Mouse (Mus musculus) midbrain, embryonic 13.5 days (tissue): Measurements from ENCODE around the gene Mfsd14a. TPM values are rescaled to one million over a fixed set of nuclear protein-coding genes. Genes with fewer than 3 reads are reported as not detected.

Experiments used
- ATAC-seq: fragments of 200-750 bp; cut with Nextera tagmentation; 2 replicates; pipeline ENCODE4 v1.8.0; 2017; ENCODE audit warnings: mild to moderate bottlenecking, moderate TSS enrichment, moderate library complexity
- H3K27ac ChIP-seq: fragments of 300-500 bp; sonication (generic); 2 replicates; pipeline ENCODE4 v1.5.1; 2015; ENCODE audit warnings: inconsistent platforms, mild to moderate bottlenecking, moderate library complexity
- H3K27me3 ChIP-seq: fragments of 300-500 bp; sonication (generic); 2 replicates; pipeline ENCODE4 v1.6.1; 2015; ENCODE audit warnings: mild to moderate bottlenecking, inconsistent platforms
- H3K36me3 ChIP-seq: fragments of 300-500 bp; sonication (generic); 2 replicates; pipeline ENCODE4 v1.6.1; 2015; ENCODE audit warnings: mild to moderate bottlenecking, inconsistent platforms
- H3K4me1 ChIP-seq: fragments of 300-500 bp; sonication (generic); replicated peaks from 2 replicates; pipeline ENCODE4 v1.6.1; 2015; ENCODE audit warnings: inconsistent platforms
- H3K4me2 ChIP-seq: fragments of 300-500 bp; sonication (generic); replicated peaks from 2 replicates; pipeline ENCODE4 v1.6.1; 2015; ENCODE audit warnings: moderate library complexity, mild to moderate bottlenecking, inconsistent platforms
- H3K4me3 ChIP-seq: fragments of 300-500 bp; sonication (generic); replicated peaks from 2 replicates; pipeline ENCODE4 v1.5.1; 2015; ENCODE audit warnings: mild to moderate bottlenecking, inconsistent platforms
- H3K9ac ChIP-seq: fragments of 300-500 bp; sonication (generic); replicated peaks from 2 replicates; pipeline ENCODE4 v1.6.1; 2015; ENCODE audit warnings: mild to moderate bottlenecking, inconsistent platforms
- H3K9me3 ChIP-seq: fragments of 300-500 bp; sonication (generic); 2 replicates; pipeline ENCODE4 v1.6.1; 2016; ENCODE audit warnings: mild to moderate bottlenecking, inconsistent platforms
- WGBS: fragments of 180-500 bp; shearing (Covaris S2); methylation state at CpG from one replicate; pipeline ENCODE4 v1.1.7; 2015; 5-methylcytosine and 5-hydroxymethylcytosine counted together
- polyA plus RNA-seq: library from polyadenylated mRNA; unstranded; fragments of >200 nt; fragmentation: Nextera tagmentation; extraction: Ambion mirVana; gene quantifications from 2 replicates; pipeline ENCODE4 v1.2.1, GENCODE M21; 2015

The Mfsd14a gene
- polyA plus RNA-seq, 1 experiment from 2014 or later = 65.4 TPM

- no peak overlapping the region for H3K27ac ChIP-seq
- H3K4me1 ChIP-seq = no peaks in the 10 kb centered on the region
- 88% methylated on average over 1 of the region's 1 CpGs for WGBS
- no peak overlapping the region for H3K4me3 ChIP-seq
- peaks cover 55% of the 10 kb centered on the region for H3K36me3 ChIP-seq
- H3K9me3 ChIP-seq = no peaks in the 10 kb centered on the region
- H3K27me3 ChIP-seq = no peaks in the 10 kb centered on the region
- ATAC-seq = no peak
- H3K9ac ChIP-seq = no peak overlapping the region
- H3K4me2 ChIP-seq = no peak overlapping the region
Observed at GRCm38 (mm10) chr3:116646387-116646786, 16.1 kb downstream of the Mfsd14a start.

GRCm38 (mm10) chr3:116642373-116642772, 20.1 kb downstream of the Mfsd14a start:
- WGBS = 94% methylated on average over 2 of the region's 2 CpGs
- no peak overlapping the region for H3K4me3 ChIP-seq
- H3K9me3 ChIP-seq = no peaks in the 10 kb centered on the region
- peaks cover 75% of the 10 kb centered on the region for H3K36me3 ChIP-seq
- no peak overlapping the region for H3K27ac ChIP-seq
- no peaks in the 10 kb centered on the region for H3K27me3 ChIP-seq
- H3K4me1 ChIP-seq = no peaks in the 10 kb centered on the region
- H3K4me2 ChIP-seq = no peak overlapping the region
- no peak for ATAC-seq
- H3K9ac ChIP-seq = no peak overlapping the region

- 95% methylated on average over 6 of the region's 6 CpGs for WGBS
- Histone ChIP-seq H3K27me3 (no peaks in the 10 kb centered on the region), H3K9me3 (no peaks in the 10 kb centered on the region), H3K27ac (no peak overlapping the region), H3K9ac (no peak overlapping the region), H3K36me3 (peaks cover 79% of the 10 kb centered on the region), H3K4me3 (no peak overlapping the region), H3K4me1 (no peaks in the 10 kb centered on the region), H3K4me2 (no peak overlapping the region)
- ATAC-seq = no peak
Observed at GRCm38 (mm10) chr3:116641811-116642371, 20.6 kb downstream of the Mfsd14a start.

- no peak for ATAC-seq
- Histone ChIP-seq H3K4me3 (no peak overlapping the region), H3K4me2 (no peak overlapping the region), H3K4me1 (no peaks in the 10 kb centered on the region), H3K27ac (no peak overlapping the region), H3K36me3 (peaks cover 81% of the 10 kb centered on the region), H3K9me3 (no peaks in the 10 kb centered on the region), H3K9ac (no peak overlapping the region), H3K27me3 (no peaks in the 10 kb centered on the region)
- 82% methylated on average over 1 of the region's 1 CpGs for whole genome bisulfite sequencing
Observed at GRCm38 (mm10) chr3:116640024-116640423, 22.5 kb downstream of the Mfsd14a start.

- H3K36me3 ChIP-seq = peaks cover 86% of the 10 kb centered on the region
- no peak overlapping the region for H3K27ac ChIP-seq
- ATAC-seq = no peak
- no peak overlapping the region for H3K9ac ChIP-seq
- no peaks in the 10 kb centered on the region for H3K4me1 ChIP-seq
- no peaks in the 10 kb centered on the region for H3K27me3 ChIP-seq
- 94% methylated on average over 7 of the region's 7 CpGs for WGBS
- no peak overlapping the region for H3K4me3 ChIP-seq
- no peaks in the 10 kb centered on the region for H3K9me3 ChIP-seq
- no peak overlapping the region for H3K4me2 ChIP-seq
Observed at GRCm38 (mm10) chr3:116638572-116638971, 23.9 kb downstream of the Mfsd14a start.

GRCm38 (mm10) chr3:116637693-116638476, 24.6 kb downstream of the Mfsd14a start:
- Histone ChIP-seq H3K4me1 (no peaks in the 10 kb centered on the region), H3K9me3 (no peaks in the 10 kb centered on the region), H3K27me3 (no peaks in the 10 kb centered on the region), H3K9ac (no peak overlapping the region), H3K27ac (no peak overlapping the region), H3K4me2 (no peak overlapping the region), H3K36me3 (peaks cover 86% of the 10 kb centered on the region), H3K4me3 (no peak overlapping the region)
- 92% methylated on average over 9 of the region's 9 CpGs for WGBS
- ATAC-seq = no peak

GRCm38 (mm10) chr3:116635799-116636198, 26.7 kb downstream of the Mfsd14a start:
- Histone ChIP-seq H3K36me3 (peaks cover 80% of the 10 kb centered on the region), H3K4me2 (no peak overlapping the region), H3K27me3 (no peaks in the 10 kb centered on the region), H3K4me1 (no peaks in the 10 kb centered on the region), H3K4me3 (no peak overlapping the region), H3K9ac (no peak overlapping the region), H3K27ac (no peak overlapping the region), H3K9me3 (no peaks in the 10 kb centered on the region)
- 71% methylated on average over 5 of the region's 5 CpGs for WGBS
- ATAC-seq = no peak

- Histone ChIP-seq H3K27me3 (no peaks in the 10 kb centered on the region), H3K36me3 (peaks cover 73% of the 10 kb centered on the region), H3K9me3 (no peaks in the 10 kb centered on the region), H3K9ac (no peak overlapping the region), H3K4me1 (no peaks in the 10 kb centered on the region), H3K4me3 (no peak overlapping the region), H3K27ac (no peak overlapping the region), H3K4me2 (no peak overlapping the region)
- 97% methylated on average over 8 of the region's 8 CpGs for WGBS
- no peak for ATAC-seq
Observed at GRCm38 (mm10) chr3:116634853-116635252, 27.6 kb downstream of the Mfsd14a start.

GRCm38 (mm10) chr3:116634091-116634490, 28.4 kb downstream of the Mfsd14a start:
- 90% methylated on average over 3 of the region's 3 CpGs for WGBS
- Histone ChIP-seq H3K4me1 (no peaks in the 10 kb centered on the region), H3K4me3 (no peak overlapping the region), H3K36me3 (peaks cover 65% of the 10 kb centered on the region), H3K9me3 (no peaks in the 10 kb centered on the region), H3K27ac (no peak overlapping the region), H3K27me3 (no peaks in the 10 kb centered on the region), H3K9ac (no peak overlapping the region), H3K4me2 (no peak overlapping the region)
- no peak for ATAC-seq

GRCm38 (mm10) chr3:116632971-116633370, 29.5 kb downstream of the Mfsd14a start:
- Histone ChIP-seq H3K9ac (no peak overlapping the region), H3K4me3 (no peak overlapping the region), H3K36me3 (peaks cover 54% of the 10 kb centered on the region), H3K4me1 (no peaks in the 10 kb centered on the region), H3K27me3 (no peaks in the 10 kb centered on the region), H3K9me3 (no peaks in the 10 kb centered on the region), H3K27ac (no peak overlapping the region), H3K4me2 (no peak overlapping the region)
- ATAC-seq = no peak
- WGBS = 94% methylated on average over 3 of the region's 3 CpGs

GRCm38 (mm10) chr3:116631459-116631858, 31.0 kb downstream of the Mfsd14a start:
- WGBS = 43% methylated on average over 1 of the region's 1 CpGs

GRCm38 (mm10) chr3:116622641-116623040, 39.8 kb downstream of the Mfsd14a start:
- no peaks in the 10 kb centered on the region for H3K9me3 ChIP-seq
- H3K36me3 ChIP-seq = peaks cover 36% of the 10 kb centered on the region
- ATAC-seq = no peak
- no peak overlapping the region for H3K27ac ChIP-seq
- H3K4me1 ChIP-seq = no peaks in the 10 kb centered on the region
- no peaks in the 10 kb centered on the region for H3K27me3 ChIP-seq
- 94% methylated on average over 7 of the region's 7 CpGs for WGBS
- no peak overlapping the region for H3K4me3 ChIP-seq
- no peak overlapping the region for H3K4me2 ChIP-seq
- no peak overlapping the region for H3K9ac ChIP-seq

More at GRCm38 (mm10) chr3:116631459-116631858, 31.0 kb downstream of the Mfsd14a start:
- no peaks in the 10 kb centered on the region for H3K4me1 ChIP-seq
- ATAC-seq = no peak
- no peak overlapping the region for H3K4me3 ChIP-seq
- no peak overlapping the region for H3K27ac ChIP-seq
- no peaks in the 10 kb centered on the region for H3K9me3 ChIP-seq
- no peak overlapping the region for H3K9ac ChIP-seq
- peaks cover 43% of the 10 kb centered on the region for H3K36me3 ChIP-seq
- no peak overlapping the region for H3K4me2 ChIP-seq
- H3K27me3 ChIP-seq = no peaks in the 10 kb centered on the region
